In the genomic region with DNA sequence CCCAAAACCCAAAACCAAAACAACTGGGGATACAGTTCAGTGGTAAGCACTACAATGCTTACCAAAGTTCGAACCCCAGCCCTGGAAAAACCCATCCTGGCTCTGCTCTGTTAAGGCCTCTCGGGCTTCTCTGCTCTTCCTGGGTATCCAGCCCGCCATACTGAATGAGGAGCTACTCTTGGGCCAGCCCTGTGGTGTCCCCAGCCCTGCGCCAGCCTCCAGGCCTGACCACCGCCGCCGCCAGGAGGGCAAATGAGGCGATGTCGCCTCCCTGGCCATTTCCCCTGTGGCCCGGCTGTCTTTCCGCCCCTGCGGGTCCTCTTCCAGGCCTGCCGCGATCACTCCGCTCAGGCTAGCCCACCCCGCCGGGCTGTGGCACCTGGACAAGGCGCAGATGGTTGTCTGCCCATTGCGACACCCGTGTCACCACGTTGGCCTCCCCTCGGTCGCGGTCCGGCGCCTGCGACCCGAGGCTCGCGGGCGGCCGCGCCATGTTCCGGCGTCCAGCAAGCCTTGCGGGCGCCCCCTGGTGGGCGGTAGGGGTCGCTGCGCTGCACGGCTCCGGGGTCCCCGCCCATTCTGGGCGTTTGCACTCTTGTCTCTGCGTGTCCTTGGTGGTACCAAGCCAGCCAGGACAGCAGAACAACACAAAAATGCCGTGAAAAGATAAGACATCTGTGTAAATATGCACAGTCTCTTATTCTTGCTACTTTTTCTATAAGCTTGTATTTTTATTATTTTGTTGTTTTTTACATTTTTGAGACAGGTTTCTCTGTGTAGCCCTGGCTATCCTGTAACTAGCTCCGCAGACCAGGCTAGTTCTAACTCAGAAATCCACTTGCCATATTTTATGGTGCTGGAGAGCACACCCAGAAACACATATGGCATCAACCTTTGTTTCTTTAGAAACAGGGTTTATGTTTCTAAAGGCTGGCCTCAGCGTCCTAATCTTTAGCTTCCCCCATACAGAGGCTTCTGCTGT, we compare ENCODE assay signal across 8 mouse cellular contexts. TPM values are rescaled to one million over a fixed set of nuclear protein-coding genes. Genes with fewer than 3 reads are reported as not detected.
DNase-seq lines count a peak whose midpoint lies in the region; ATAC-seq lines count a peak whose summit lies in the region.

TSS of gene E130311K13Rik (minus strand) at position 595 of the 982 bp plus-strand sequence.

- WGBS in intestine, embryonic 14.5 days: 5% methylated on average over 48 of the region's 48 CpGs

- 0 out of 2 replicates have a peak, but pooled peaks cover 2% of the 10 kb centered on the region for H3K36me3 ChIP-seq in intestine, embryonic 14.5 days (ENCODE audit: control insufficient read depth, insufficient read depth, low read length)

- intact Hi-C loops in left cerebral cortex, postnatal 14 days (cut with DNase I): no loop called here

- peak within 1 kb of the TSS; percentile 71 for H3K4me2 ChIP-seq in intestine, embryonic 14.5 days (ENCODE audit: low read length)

- H3K27me3 ChIP-seq in intestine, embryonic 14.5 days (replicated peaks; ENCODE audit: control insufficient read depth, insufficient read depth, low read length): no peaks in the 10 kb centered on the region

- peak; percentile 93 to 98 for DNase-seq in adrenal gland, adult (ENCODE audit: inconsistent age in 2 of 2, low spot score in 1 of 2)
- peak; percentile 94 for DNase-seq in embryo, embryonic 10.5 days (ENCODE audit: low spot score)
- peak; percentile 82 for DNase-seq in gastrocnemius, postnatal 25 days
- DNase-seq in intestine, embryonic 14.5 days (ENCODE audit: low spot score): peak; percentile 95
- peak; percentile 87 to 92 for DNase-seq in left cerebral cortex, postnatal 14 days (ENCODE audit: low spot score in 2 of 2)
- peak; percentile 91 for DNase-seq in mesoderm, embryonic 11.5 days (ENCODE audit: low read depth, low spot score)
- peak; percentile 72 to 83 for DNase-seq in right cerebral cortex, postnatal 36 days (ENCODE audit: low spot score in 2 of 2)
- DNase-seq in yolk sac, embryonic 10.5 days (ENCODE audit: low spot score): peak; percentile 87

- peak within 1 kb of the TSS; percentile 87 for H3K9ac ChIP-seq in intestine, embryonic 14.5 days (ENCODE audit: low read length)

- 0 out of 2 replicates have a peak within 1 kb of the TSS, but pooled peaks have one; percentile 17 for H3K27ac ChIP-seq in intestine, embryonic 14.5 days (ENCODE audit: low read depth)

- ATAC-seq in intestine, embryonic 14.5 days (replicated peaks; ENCODE audit: low FRiP score, low TSS enrichment, low read depth): peak; percentile 98

- no peaks in the 10 kb centered on the region for H3K4me1 ChIP-seq in intestine, embryonic 14.5 days (replicated peaks; ENCODE audit: control insufficient read depth, insufficient read depth, low read length)

- H3K9me3 ChIP-seq in intestine, embryonic 14.5 days (ENCODE audit: control insufficient read depth, low read length): no peaks in the 10 kb centered on the region

- peak within 1 kb of the TSS; percentile 60 for H3K4me3 ChIP-seq in intestine, embryonic 14.5 days (ENCODE audit: low read depth, low read length)

RNA-seq across cellular contexts. Expression of gene E130311K13Rik, which starts in this region (rescaled TPM):
- total RNA-seq in gastrocnemius, postnatal 25 days (2021): 1 to 10 TPM; 4.0 to 4.7 TPM
- polyA plus RNA-seq in intestine, embryonic 14.5 days (2014; fragmentation: Nextera tagmentation; extraction: Ambion mirVana): 5.1 and 5.3 TPM in 2 replicates
- total RNA-seq in left cerebral cortex, postnatal 14 days (2021): 10 to 100 TPM; 11.3 to 11.9 TPM

Comparison
In these comparisons a context has a peak if more than half of its experiments do, and no peak if none do; other contexts are left out.
1. Peak in every context shown above with its lines: DNase-seq, ATAC-seq, H3K4me3 ChIP-seq and H3K27ac ChIP-seq.